Mouse (Mus musculus) MEL (cell line): Measurements from ENCODE around the gene Dcp1a.

Experiments
- CHD2 ChIP-seq: IDR thresholded peaks from 2 replicates; pipeline ENCODE4 v1.6.1; 2011; ENCODE audit warnings: low read length, improper control_type of control experiment
- CTCF ChIP-seq, 3 experiments: IDR thresholded peaks in 2 of 3; conservative IDR thresholded peaks in 1 of 3; 2 replicates each; pipeline ENCODE4 v1.5.1; 2011 to 2012; ENCODE audit warnings: low read length in 3 of 3, low read depth in 2 of 3, mild to moderate bottlenecking in 2 of 3, improper control_type of control experiment in 1 of 3, inconsistent platforms in 1 of 3, mixed read lengths in 1 of 3, moderate library complexity in 1 of 3; ENCODE audit not compliant: control insufficient read depth in 1 of 3, insufficient read depth in 1 of 3, poor library complexity in 1 of 3, severe bottlenecking in 1 of 3
- E2F4 ChIP-seq: IDR thresholded peaks from 2 replicates; pipeline ENCODE4 v1.6.1; 2011; ENCODE audit warnings: low read depth, low read length, improper control_type of control experiment, borderline replicate concordance
- NRF1 ChIP-seq: IDR thresholded peaks from 2 replicates; pipeline ENCODE4 v1.6.1; 2014; ENCODE audit warnings: low read depth, mild to moderate bottlenecking, inconsistent platforms, low read length, improper control_type of control experiment, moderate library complexity; ENCODE audit not compliant: poor library complexity, insufficient read depth, severe bottlenecking
- SIN3A ChIP-seq: IDR thresholded peaks from 2 replicates; pipeline ENCODE4 v1.6.1; 2012; ENCODE audit warnings: low read length, improper control_type of control experiment, inconsistent platforms

DNA sequence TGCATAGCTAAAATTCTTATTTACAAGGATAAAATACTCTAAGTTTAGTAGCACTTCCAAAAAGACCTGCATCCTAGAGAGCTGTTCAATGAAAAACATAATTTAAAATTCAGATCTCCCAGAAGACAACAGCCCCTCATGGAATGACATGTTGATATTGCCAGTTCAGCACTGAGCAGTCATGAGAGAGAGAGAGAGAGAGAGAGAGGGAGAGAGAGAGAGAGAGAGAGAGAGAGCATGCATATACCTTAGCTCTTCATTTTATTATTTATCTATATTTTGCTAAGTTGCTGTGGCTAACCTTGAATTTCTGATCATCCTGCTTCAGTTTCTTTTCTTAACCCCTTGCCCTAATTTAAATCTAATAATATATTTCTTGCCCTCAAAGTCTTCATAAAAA is 83.0 kb downstream of the Dcp1a start:
- TF ChIP-seq CTCF (IDR thresholded peaks at IDR 0.05 in 2 of 3, conservative IDR thresholded peaks at IDR 0.05 in 1 of 3; ENCODE audit: control insufficient read depth in 1 of 3, insufficient read depth in 1 of 3, low read depth in 2 of 3, low read length in 3 of 3, poor library complexity in 1 of 3, severe bottlenecking in 1 of 3), result no peak
- TF ChIP-seq SIN3A, result no peak
- TF ChIP-seq E2F4, result no peak
- no peak for TF ChIP-seq NRF1
- TF ChIP-seq CHD2, result no peak
